Mouse (Mus musculus) C2C12 (cell line): ENCODE results near the gene Abca7. TPM values are rescaled to one million over a fixed set of nuclear protein-coding genes. Genes with fewer than 3 reads are reported as not detected.
A peak's percentile ranks its signal among the peaks of the same experiment; 100 is the strongest.

Experiments used
- H3K27me3 ChIP-seq: one replicate; pipeline ENCODE4 v1.6.1; 2011; ENCODE audit not compliant: control insufficient read depth, insufficient read depth, insufficient read length
- H3K36me3 ChIP-seq: one replicate; pipeline ENCODE4 v1.6.1; 2011; ENCODE audit not compliant: control insufficient read depth, insufficient read depth
- H3K4me3 ChIP-seq: one replicate; pipeline ENCODE4 v1.5.1; 2011; ENCODE audit warnings: mild to moderate bottlenecking, control low read depth; ENCODE audit not compliant: poor library complexity, insufficient read depth, severe bottlenecking
- H3K79me2 ChIP-seq: one replicate; pipeline ENCODE4 v1.6.1; 2011; ENCODE audit not compliant: control insufficient read depth, insufficient read depth
- H3K79me3 ChIP-seq: one replicate; pipeline ENCODE4 v1.6.1; 2011; ENCODE audit warnings: low read depth, control low read depth
- H3ac ChIP-seq: one replicate; pipeline ENCODE3; 2011; ENCODE audit warnings: low read depth; ENCODE audit not compliant: control insufficient read depth, insufficient read length
- CEBPB ChIP-seq: IDR thresholded peaks from one replicate; pipeline ENCODE4 v1.6.1; 2011; ENCODE audit warnings: low read depth, mild to moderate bottlenecking, control low read depth, moderate library complexity
- CTCF ChIP-seq: IDR thresholded peaks from one replicate; pipeline ENCODE4 v1.5.1; 2011; ENCODE audit not compliant: control insufficient read depth, insufficient read depth, insufficient read length
- FOSL1 ChIP-seq: IDR thresholded peaks from one replicate; pipeline ENCODE4 v1.8.0; 2011; ENCODE audit warnings: mild to moderate bottlenecking, low read length; ENCODE audit not compliant: poor library complexity, insufficient read depth, severe bottlenecking
- MAX ChIP-seq: IDR thresholded peaks from one replicate; pipeline ENCODE4 v1.6.1; 2011; ENCODE audit warnings: mild to moderate bottlenecking, control low read depth
- MYOD1 ChIP-seq: IDR thresholded peaks from one replicate; pipeline ENCODE4 v1.6.1; 2011; ENCODE audit warnings: low read depth; ENCODE audit not compliant: control insufficient read depth, insufficient read length
- MYOG ChIP-seq: IDR thresholded peaks from one replicate; pipeline ENCODE4 v1.6.1; 2011; ENCODE audit not compliant: control insufficient read depth, insufficient read length; ENCODE audit errors: extremely low read depth
- USF1 ChIP-seq: IDR thresholded peaks from one replicate; pipeline ENCODE4 v1.6.1; 2011; ENCODE audit warnings: low read depth, mild to moderate bottlenecking, control low read depth, moderate library complexity
- polyA plus RNA-seq: library from polyadenylated mRNA; unstranded; fragments of >200 nt; fragmentation: generic; extraction: Trizol; gene quantifications from one replicate; pipeline ENCODE4 v1.2.1, GENCODE M21; 2012; ENCODE audit warnings: missing spikeins

Gene Abca7
- polyA plus RNA-seq, 1 experiment, result 10.7 TPM

GRCm38 (mm10) chr10:80050244-80050643, 54.0 kb downstream of the Abca7 start:
- Histone ChIP-seq H3K79me3 (peaks cover 15% of the 10 kb centered on the region), H3K79me2 (peaks cover 18% of the 10 kb centered on the region), H3K36me3 (no peaks in the 10 kb centered on the region), H3ac (no peak overlapping the region), H3K4me3 (no peak overlapping the region), H3K27me3 (no peaks in the 10 kb centered on the region)
- TF ChIP-seq MYOG (no peak), FOSL1 (no peak), MYOD1 (no peak), CTCF (no peak), CEBPB (no peak), USF1 (no peak), MAX (no peak)

DNA sequence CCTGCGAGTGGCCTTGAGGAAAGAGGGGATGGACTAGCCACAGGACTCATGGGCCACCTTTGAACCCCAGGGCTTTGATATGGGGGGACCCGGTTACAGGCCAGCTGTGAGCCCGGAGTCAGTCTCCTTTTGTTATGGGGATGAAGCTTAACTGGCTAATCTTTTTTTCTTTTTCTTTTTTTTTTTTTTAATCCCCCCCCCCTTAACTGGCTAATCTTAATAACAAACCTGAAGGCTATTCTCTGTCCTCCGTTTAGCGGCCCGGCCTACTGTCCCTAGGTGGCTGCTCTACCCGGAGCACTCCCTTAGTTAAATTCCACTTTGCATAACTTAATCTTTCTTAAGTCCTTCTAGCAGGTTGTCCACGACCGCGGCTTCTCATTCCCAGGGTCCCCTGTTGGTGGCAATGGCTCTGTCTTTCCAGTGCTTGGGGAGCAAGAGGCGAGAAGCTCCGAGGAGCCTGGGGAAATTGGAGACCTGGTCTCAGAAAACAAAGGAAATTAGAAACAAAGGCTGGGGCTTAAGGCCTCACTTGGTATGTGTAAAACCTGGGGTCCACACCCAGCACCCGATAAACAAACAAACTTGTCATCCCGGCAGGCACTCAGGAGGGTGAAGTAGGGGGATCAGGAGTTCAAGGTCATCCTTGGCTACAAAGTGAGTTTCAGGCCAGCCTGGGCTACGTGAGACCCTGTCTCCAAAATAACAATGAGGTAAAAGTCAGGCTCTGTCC, 54.8 kb downstream of the Abca7 start:
- peaks cover 21% of the 10 kb centered on the region for H3K79me3 ChIP-seq
- TF ChIP-seq MYOD1, result no peak
- TF ChIP-seq USF1, result no peak
- no peak for TF ChIP-seq FOSL1
- TF ChIP-seq MYOG, result no peak
- no peak for TF ChIP-seq MAX
- TF ChIP-seq CTCF, result no peak
- no peak for TF ChIP-seq CEBPB
- H3K36me3 ChIP-seq, result peaks cover 4% of the 10 kb centered on the region
- H3K4me3 ChIP-seq, result no peak overlapping the region
- no peak overlapping the region for H3ac ChIP-seq
- peaks cover 26% of the 10 kb centered on the region for H3K79me2 ChIP-seq
- no peaks in the 10 kb centered on the region for H3K27me3 ChIP-seq

GRCm38 (mm10) chr10:80051618-80052373, 55.5 kb downstream of the Abca7 start:
- TF ChIP-seq FOSL1, result no peak
- TF ChIP-seq CEBPB, result no peak
- no peak for TF ChIP-seq MYOG
- no peak for TF ChIP-seq MYOD1
- no peak for TF ChIP-seq CTCF
- no peak for TF ChIP-seq USF1
- no peak for TF ChIP-seq MAX
- Histone ChIP-seq H3ac (no peak overlapping the region), H3K36me3 (peaks cover 10% of the 10 kb centered on the region), H3K4me3 (no peak overlapping the region), H3K27me3 (no peaks in the 10 kb centered on the region), H3K79me2 (peaks cover 26% of the 10 kb centered on the region), H3K79me3 (peaks cover 26% of the 10 kb centered on the region)

DNA sequence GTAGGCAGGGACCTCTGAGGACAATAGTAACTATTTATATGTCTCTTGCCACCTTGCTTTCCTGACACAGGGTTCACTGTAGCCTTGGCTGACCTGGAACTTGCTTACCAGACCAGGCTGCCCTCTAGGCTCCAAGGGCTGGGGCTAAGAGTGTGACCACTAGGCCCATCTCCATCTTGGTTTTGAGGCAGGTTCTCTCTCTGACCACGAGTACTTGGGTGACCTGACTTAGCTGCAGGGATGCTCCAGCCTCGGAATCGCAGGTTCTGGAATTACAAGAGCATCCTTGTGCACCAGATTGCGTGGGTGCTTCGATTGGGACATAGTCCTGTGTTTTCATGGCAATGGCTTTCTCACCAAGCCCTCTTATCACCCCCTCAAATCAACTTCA, 56.1 kb downstream of the Abca7 start:
- peaks cover 15% of the 10 kb centered on the region for H3K36me3 ChIP-seq
- peaks cover 26% of the 10 kb centered on the region for H3K79me2 ChIP-seq
- no peak overlapping the region for H3K4me3 ChIP-seq
- no peak overlapping the region for H3ac ChIP-seq
- no peak for TF ChIP-seq CEBPB
- TF ChIP-seq FOSL1, result no peak
- TF ChIP-seq MYOG, result no peak
- no peak for TF ChIP-seq MAX
- no peak for TF ChIP-seq USF1
- TF ChIP-seq MYOD1, result no peak
- TF ChIP-seq CTCF, result no peak
- no peaks in the 10 kb centered on the region for H3K27me3 ChIP-seq
- peaks cover 26% of the 10 kb centered on the region for H3K79me3 ChIP-seq

DNA sequence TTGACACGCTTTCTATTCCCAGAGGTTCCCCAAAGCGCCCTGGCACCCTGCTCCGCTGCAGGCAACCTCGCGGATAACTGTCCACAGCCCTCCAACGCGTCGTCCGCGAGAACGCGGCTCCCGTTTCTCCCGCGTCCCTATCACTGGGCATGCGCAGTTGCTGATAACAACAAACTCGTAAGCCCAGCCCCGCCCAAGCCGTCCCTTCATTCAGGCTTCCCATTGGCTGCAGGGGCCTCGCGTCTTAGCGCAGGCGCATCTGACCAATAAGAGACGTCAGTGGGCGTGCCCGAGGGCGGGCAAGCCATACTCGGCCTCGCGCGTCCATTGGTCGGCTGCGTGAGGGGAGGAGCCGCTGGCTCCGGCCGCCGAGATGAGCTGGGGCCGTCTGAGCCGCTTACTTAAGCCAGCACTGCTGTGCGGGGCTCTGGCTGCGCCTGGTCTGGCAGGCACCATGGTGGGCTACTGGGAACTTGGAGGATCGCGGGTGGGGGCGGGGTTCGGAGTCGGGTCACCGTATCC, 57.0 kb downstream of the Abca7 start:
- H3K36me3 ChIP-seq, result peaks cover 25% of the 10 kb centered on the region
- H3K79me2 ChIP-seq, result peaks cover 26% of the 10 kb centered on the region
- H3K27me3 ChIP-seq, result no peaks in the 10 kb centered on the region
- peaks cover 26% of the 10 kb centered on the region for H3K79me3 ChIP-seq
- no peak for TF ChIP-seq MYOG
- TF ChIP-seq CEBPB, result no peak
- TF ChIP-seq MAX, result peak; percentile 93
- no peak for TF ChIP-seq FOSL1
- no peak for TF ChIP-seq CTCF
- no peak for TF ChIP-seq MYOD1
- TF ChIP-seq USF1, result no peak
- H3ac ChIP-seq, result peak overlapping the region; percentile 98
- peak overlapping the region; percentile 76 for H3K4me3 ChIP-seq
